Mouse (Mus musculus): ENCODE results near the gene Pipox. TPM values are rescaled to one million over a fixed set of nuclear protein-coding genes. Genes with fewer than 3 reads are reported as not detected.

Gene Pipox
- polyA plus RNA-seq, 1 experiment from 2014 or later: 5.5 TPM

DNA sequence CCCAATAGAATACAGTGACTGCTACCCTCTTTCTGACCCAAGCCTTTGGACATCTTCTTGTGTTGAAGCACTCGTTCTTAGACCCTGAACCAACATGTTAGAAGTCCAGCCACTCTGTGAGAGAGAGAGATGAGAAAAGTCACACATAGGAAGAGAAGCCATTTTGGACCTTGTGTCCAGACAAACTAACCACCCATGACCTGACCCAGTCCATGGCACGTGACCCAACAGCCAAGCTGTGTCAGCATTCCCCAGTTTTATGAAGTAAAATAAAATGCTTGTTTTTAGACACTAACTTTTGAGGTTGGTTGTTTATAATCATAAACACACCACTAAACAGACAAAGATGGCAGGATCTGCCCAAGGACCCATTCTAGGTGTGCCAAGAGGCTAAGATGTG, 1.1 kb upstream of the Pipox start:
- peaks cover 70% of the 10 kb centered on the region for H3K4me1 ChIP-seq
- peaks cover 5% of the 10 kb centered on the region; the same call in 1 of the 2 replicates for H3K27me3 ChIP-seq (replicated peaks)
- no peak for ATAC-seq (ENCODE audit: low FRiP score)
- H3K27ac ChIP-seq (replicated peaks): peak overlapping the region; percentile 76; the same call in 1 of the 2 replicates
- WGBS: 77% methylated on average over 2 of the region's 2 CpGs
- no peak overlapping the region for H3K4me3 ChIP-seq (replicated peaks)
- no peaks in the 10 kb centered on the region for H3K9me3 ChIP-seq (replicated peaks)
- H3K36me3 ChIP-seq: no peaks in the 10 kb centered on the region
- H3K4me2 ChIP-seq: no peak overlapping the region
- H3K9ac ChIP-seq (replicated peaks): no peak overlapping the region

DNA sequence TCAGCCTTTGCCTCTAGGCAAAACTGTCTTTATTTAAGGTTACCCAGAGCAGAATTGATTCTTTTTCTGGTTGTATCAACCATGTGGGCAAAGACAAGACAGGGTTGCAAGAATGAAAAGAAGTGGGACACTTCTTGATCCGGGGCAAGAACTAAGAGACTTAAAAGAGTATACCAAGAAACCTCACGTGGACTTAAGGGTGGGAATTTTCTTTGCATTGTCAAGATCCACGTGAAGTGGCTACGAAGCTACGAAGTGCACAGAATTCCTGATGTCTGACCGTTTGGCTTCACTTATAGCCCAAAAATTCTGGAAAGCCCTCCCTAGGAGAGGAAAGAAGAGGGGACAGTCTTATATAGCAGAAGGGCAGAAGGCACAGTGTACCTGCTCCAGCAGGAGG, 613 bp downstream of the Pipox start:
- Histone ChIP-seq H3K9ac (replicated peaks) (no peak overlapping the region), H3K4me1 (peaks cover 70% of the 10 kb centered on the region), H3K4me3 (replicated peaks) (no peak overlapping the region)

DNA sequence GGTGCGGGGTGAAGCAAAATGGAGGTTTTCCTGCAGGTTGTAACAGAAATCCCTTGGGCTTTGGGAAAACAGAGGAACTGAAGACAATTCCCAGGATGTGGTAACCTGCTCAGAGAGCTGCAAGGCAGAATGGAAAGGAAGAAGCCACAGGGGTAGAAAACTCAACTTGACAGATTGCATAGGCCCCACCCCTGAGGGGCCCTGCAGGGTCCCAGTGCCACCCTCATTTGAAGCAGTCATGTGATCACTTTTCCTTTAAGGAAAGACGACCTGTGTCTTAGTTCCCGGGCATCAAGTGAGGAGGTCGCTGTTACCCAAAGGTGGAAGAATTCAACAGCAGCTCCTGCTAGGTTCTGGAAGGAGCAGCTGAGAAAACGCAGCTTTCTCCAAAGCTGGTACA, 1.0 kb downstream of the Pipox start:
- H3K27me3 ChIP-seq (replicated peaks): no peaks in the 10 kb centered on the region
- H3K27ac ChIP-seq (replicated peaks): peak overlapping the region; percentile 76
- peak overlapping the region; percentile 28 for H3K4me2 ChIP-seq
- H3K4me3 ChIP-seq (replicated peaks): no peak overlapping the region
- H3K36me3 ChIP-seq: no peaks in the 10 kb centered on the region
- WGBS: 12% methylated on average over 5 of the region's 5 CpGs
- H3K9ac ChIP-seq (replicated peaks): no peak overlapping the region
- no peak for ATAC-seq (ENCODE audit: low FRiP score)
- H3K9me3 ChIP-seq (replicated peaks): no peaks in the 10 kb centered on the region
- peaks cover 73% of the 10 kb centered on the region for H3K4me1 ChIP-seq

More for the DNA sequence above, 613 bp downstream of the Pipox start:
- Histone ChIP-seq H3K27ac (replicated peaks) (peak overlapping the region; percentile 76), H3K4me2 (peak overlapping the region; percentile 28), H3K36me3 (no peaks in the 10 kb centered on the region), H3K9me3 (replicated peaks) (no peaks in the 10 kb centered on the region), H3K27me3 (replicated peaks) (0 out of 2 replicates have a peak, but pooled peaks cover under 1% of the 10 kb centered on the region)
- whole genome bisulfite sequencing: 34% methylated on average over 6 of the region's 6 CpGs
- ATAC-seq (ENCODE audit: low FRiP score): no peak

DNA sequence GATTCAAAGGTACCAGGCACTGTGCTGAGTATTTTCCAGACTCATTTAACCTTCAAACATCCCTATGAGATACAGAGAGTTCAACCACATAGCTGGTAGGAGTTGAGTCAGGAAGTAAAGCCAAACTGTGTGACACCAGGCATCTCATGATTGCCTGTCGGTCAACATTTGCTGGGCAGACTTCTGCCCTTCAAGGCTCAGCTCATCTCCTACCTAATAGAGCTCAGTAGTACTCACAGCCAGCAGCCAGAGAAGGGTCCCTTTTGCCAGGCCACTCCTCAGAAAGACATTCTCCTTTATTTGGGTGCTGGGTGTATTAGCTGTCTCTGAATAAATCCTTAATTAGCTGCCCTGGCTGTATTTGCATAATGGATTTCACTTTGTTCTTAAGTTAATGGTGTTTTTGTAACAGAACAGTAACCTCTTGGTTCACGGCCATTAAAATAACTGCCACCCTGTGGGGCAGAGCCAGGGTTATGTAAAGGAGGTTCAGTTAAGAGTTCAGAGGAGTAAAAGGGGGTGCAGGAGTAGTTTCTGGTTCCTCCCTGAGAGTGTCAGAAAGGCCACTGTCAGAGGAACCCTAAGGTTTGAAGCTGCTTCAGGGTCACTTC, 3.1 kb downstream of the Pipox start:
- 37% methylated on average over 2 of the region's 2 CpGs for WGBS
- peaks cover 73% of the 10 kb centered on the region for H3K4me1 ChIP-seq
- no peaks in the 10 kb centered on the region for H3K36me3 ChIP-seq
- ATAC-seq (ENCODE audit: low FRiP score): no peak
- no peak overlapping the region for H3K4me3 ChIP-seq (replicated peaks)
- H3K27me3 ChIP-seq (replicated peaks): no peaks in the 10 kb centered on the region
- no peaks in the 10 kb centered on the region for H3K9me3 ChIP-seq (replicated peaks)
- peak overlapping the region; percentile 39; the same call in 1 of the 2 replicates for H3K27ac ChIP-seq (replicated peaks)
- no peak overlapping the region for H3K4me2 ChIP-seq
- H3K9ac ChIP-seq (replicated peaks): no peak overlapping the region

DNA sequence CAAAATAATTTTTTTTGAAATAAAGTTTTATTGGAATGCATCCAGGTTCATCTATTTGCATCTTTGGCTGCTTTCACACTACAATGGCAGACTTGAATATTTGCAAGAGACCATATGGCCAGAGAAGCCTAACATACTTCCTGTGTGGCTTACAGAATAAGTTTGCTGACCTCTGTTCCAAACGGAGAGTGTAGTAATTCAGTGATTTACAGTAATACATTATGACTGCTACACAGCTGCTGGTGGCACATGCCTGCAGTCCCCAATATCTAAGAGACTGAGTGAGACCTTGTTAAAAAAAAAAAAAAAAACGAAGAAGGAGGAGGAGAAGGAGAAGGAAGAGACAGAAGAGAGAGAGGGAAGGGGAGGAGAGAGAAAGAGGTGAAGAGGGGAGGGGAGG, 4.4 kb downstream of the Pipox start:
- H3K4me1 ChIP-seq: peaks cover 75% of the 10 kb centered on the region
- WGBS: 30% methylated on average over 2 of the region's 2 CpGs
- H3K9me3 ChIP-seq (replicated peaks): no peaks in the 10 kb centered on the region
- H3K4me2 ChIP-seq: no peak overlapping the region
- no peaks in the 10 kb centered on the region for H3K27me3 ChIP-seq (replicated peaks)
- no peak overlapping the region for H3K9ac ChIP-seq (replicated peaks)
- no peaks in the 10 kb centered on the region for H3K36me3 ChIP-seq
- no peak for ATAC-seq (ENCODE audit: low FRiP score)
- H3K27ac ChIP-seq (replicated peaks): no peak overlapping the region
- no peak overlapping the region for H3K4me3 ChIP-seq (replicated peaks)

DNA sequence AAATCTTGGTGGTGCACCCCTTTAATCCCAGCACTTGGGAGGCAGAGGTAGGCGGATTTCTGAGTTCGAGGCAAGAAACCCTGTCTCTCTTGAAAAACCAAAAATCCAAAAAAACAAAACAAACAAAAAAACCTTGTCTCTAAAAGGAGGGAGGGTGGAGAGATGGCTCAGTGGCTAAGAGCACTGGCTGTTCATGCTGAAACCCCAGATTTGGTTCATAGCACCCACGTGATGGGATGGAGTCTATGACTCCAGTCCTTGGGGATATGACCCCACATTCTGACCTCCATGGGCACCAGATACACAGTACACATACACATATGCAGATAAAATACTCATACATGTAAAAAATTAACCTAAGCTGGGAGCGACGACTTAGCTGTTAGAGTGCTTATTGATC, 5.0 kb downstream of the Pipox start:
- Histone ChIP-seq H3K36me3 (no peaks in the 10 kb centered on the region), H3K9me3 (replicated peaks) (no peaks in the 10 kb centered on the region), H3K4me3 (replicated peaks) (no peak overlapping the region), H3K4me1 (peaks cover 71% of the 10 kb centered on the region), H3K9ac (replicated peaks) (no peak overlapping the region), H3K4me2 (no peak overlapping the region), H3K27me3 (replicated peaks) (no peaks in the 10 kb centered on the region), H3K27ac (replicated peaks) (0 out of 2 replicates have a peak overlapping the region, but pooled peaks have one; percentile 75)
- no peak for ATAC-seq (ENCODE audit: low FRiP score)
- 90% methylated on average over 5 of the region's 5 CpGs for WGBS

DNA sequence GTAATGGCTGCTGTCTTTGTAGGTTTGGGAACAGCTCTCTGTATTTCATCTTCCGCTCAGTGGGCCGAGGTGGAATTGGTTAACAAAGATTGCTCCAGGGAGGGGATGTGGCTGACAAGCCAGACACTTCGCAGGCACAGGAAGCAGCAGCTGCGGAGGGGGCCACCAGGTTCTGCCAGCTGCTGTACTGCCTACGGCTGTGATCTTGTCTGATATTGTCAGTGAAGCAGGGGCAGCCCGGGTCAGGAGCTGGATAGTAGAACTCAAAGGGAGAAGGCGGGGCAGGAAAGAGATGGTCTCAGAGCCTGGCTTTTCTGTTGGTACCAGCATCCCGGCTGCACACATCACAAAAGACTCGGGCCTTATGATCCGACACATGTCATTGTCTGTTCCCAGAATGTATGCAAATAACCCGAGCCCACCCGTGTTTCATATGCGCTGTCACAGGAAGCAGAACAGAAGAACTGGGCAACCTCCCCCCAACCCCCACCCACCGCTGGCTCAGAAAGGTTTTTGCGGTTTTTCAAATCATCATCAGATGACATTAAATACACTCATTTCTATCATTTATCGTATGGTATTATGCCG, 6.4 kb downstream of the Pipox start:
- H3K4me1 ChIP-seq: peaks cover 59% of the 10 kb centered on the region
- H3K4me2 ChIP-seq: peak overlapping the region; percentile 29; the same call in 1 of the 2 replicates

DNA sequence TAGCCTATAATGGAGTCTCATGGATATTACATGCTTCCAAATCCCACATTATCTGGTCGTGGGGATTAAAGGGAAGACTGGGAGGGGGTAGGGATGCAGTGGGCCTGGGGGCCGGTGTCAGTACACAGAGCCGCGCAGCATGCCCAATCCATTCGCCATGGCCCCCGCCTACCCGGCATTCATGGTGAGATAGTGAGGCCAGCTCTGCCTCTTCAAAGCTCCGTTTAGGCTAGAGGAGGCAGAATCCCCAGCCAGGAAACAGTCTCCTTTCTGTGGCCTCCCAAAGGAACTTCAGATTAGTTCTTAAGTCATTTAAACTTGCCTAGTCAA, 8.7 kb downstream of the Pipox start:
- ATAC-seq (ENCODE audit: low FRiP score): no peak
- Histone ChIP-seq H3K9me3 (replicated peaks) (no peaks in the 10 kb centered on the region), H3K27me3 (replicated peaks) (no peaks in the 10 kb centered on the region; the same call in 1 of the 2 replicates), H3K4me2 (no peak overlapping the region), H3K36me3 (no peaks in the 10 kb centered on the region), H3K4me1 (peaks cover 61% of the 10 kb centered on the region), H3K4me3 (replicated peaks) (no peak overlapping the region), H3K9ac (replicated peaks) (no peak overlapping the region), H3K27ac (replicated peaks) (peak overlapping the region; percentile 49)
- 16% methylated on average over 8 of the region's 8 CpGs for WGBS

More for the DNA sequence above, 6.4 kb downstream of the Pipox start:
- Histone ChIP-seq H3K9me3 (replicated peaks) (no peaks in the 10 kb centered on the region), H3K27me3 (replicated peaks) (no peaks in the 10 kb centered on the region; the same call in 1 of the 2 replicates), H3K36me3 (no peaks in the 10 kb centered on the region), H3K4me3 (replicated peaks) (no peak overlapping the region), H3K27ac (replicated peaks) (peak overlapping the region; percentile 75), H3K9ac (replicated peaks) (peak overlapping the region; percentile 23)
- ATAC-seq (ENCODE audit: low FRiP score): 0 out of 2 replicates have a peak, but pooled peaks have one; percentile 26
- 12% methylated on average over 17 of the region's 17 CpGs for WGBS

DNA sequence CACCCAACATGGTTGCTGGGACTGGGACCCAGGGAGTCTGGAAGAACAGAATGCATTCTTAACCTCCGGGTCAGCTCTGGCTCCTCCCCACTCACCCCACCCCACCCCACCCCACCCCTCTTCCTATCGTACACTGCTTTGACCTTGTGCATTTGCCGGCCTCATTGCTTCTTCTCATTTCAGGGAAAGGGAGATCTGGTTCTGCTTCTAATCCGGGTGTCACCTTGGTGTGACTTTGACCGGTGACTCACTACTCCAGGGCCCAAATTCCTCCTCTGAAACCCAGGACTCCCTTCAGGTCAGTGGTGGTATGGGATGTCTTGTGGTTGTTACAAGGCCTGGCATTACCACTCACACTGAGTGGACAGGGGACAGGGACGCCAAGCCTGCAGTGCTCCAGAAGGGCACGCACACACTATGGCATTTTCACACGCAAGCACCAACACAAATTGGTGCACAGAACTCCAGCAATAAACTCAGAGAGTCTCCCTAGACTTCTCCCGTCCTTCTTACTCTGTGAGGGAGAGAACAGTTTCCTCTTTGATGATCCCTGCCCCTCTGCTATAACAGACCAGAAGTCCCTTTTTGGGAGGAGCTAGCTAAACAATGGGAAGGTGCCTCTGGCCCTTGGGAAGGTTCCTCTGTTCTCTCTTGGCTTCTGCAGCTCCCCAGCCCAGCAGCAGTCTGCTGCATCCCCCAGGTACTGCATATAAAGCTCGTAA, 9.2 kb downstream of the Pipox start:
- H3K4me1 ChIP-seq: peaks cover 64% of the 10 kb centered on the region
- no peak for ATAC-seq (ENCODE audit: low FRiP score)
- H3K4me2 ChIP-seq: no peak overlapping the region
- H3K9ac ChIP-seq (replicated peaks): no peak overlapping the region
- H3K36me3 ChIP-seq: no peaks in the 10 kb centered on the region
- 29% methylated on average over 10 of the region's 10 CpGs for WGBS
- peak overlapping the region; percentile 49 for H3K27ac ChIP-seq (replicated peaks)
- H3K4me3 ChIP-seq (replicated peaks): no peak overlapping the region
- H3K9me3 ChIP-seq (replicated peaks): no peaks in the 10 kb centered on the region
- no peaks in the 10 kb centered on the region; the same call in 1 of the 2 replicates for H3K27me3 ChIP-seq (replicated peaks)

DNA sequence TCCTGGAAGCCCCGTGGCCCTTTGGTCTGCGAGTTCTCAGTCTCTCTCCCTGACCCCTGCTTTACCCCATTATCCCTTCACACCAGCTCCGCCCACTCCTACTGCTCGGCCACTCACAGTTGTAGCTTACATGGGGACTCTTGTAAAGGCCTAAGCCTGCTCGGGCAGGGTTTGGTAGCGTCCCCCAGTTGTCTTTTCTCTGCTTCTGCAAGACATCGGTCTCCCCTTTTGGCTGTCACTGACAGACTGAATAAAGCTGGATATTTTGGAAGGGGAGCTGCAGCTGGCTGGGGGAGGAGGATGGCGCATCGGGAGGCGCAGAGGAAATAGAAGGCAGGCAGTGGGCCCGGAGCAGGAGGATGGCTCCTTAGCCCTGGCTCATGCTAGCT, 17.1 kb downstream of the Pipox start:
- no peaks in the 10 kb centered on the region for H3K36me3 ChIP-seq
- no peak overlapping the region for H3K4me3 ChIP-seq (replicated peaks)
- H3K9me3 ChIP-seq (replicated peaks): no peaks in the 10 kb centered on the region
- no peaks in the 10 kb centered on the region for H3K27me3 ChIP-seq (replicated peaks)
- WGBS: 43% methylated on average over 11 of the region's 11 CpGs
- no peak overlapping the region for H3K9ac ChIP-seq (replicated peaks)
- H3K4me2 ChIP-seq: no peak overlapping the region
- no peak for ATAC-seq (ENCODE audit: low FRiP score)
- H3K4me1 ChIP-seq: peaks cover 61% of the 10 kb centered on the region
- H3K27ac ChIP-seq (replicated peaks): 0 out of 2 replicates have a peak overlapping the region, but pooled peaks have one; percentile 6

DNA sequence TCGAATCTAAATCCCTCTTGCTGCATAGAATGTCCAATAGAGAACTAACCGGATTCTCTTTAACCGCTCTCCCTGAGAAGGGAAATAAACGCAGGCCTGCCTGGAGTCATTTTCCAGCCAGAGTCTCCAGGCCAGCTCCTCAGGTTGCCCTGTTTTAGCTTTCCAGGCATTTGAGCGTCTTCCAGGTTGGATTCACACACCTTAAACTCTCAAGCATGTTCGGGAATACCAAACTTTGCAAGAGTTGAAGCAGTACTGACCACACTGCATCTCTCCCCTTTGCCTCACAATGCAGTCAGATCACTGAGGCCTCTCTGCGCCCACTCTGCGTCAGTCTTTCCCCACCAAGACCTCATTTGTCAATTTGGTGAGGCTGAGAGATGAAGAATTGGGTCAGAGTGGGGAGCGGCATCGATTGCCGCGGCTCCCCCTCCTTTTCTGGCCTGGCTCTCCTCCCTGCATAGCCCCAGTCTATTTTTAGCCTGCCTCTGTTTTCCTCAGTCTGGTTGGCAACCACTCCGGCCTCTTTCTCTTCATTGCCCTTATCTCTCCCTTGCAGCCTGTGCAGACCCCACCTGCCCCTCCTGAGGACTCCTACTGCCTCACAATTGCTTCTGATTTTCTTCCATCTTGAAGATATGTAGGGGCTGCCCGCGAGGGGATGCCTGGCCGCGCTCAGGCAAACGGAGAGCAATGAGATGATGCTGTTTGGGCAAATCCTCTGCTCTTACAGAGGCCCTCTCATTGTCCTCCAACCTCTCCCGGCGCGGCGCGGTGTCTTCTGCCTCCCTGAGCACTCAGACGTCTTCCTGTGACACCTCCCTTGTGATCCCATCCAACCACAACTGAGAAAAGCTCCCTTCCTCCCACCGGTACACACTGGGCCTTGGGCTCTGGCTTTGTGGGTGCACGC, 17.8 kb downstream of the Pipox start:
- Histone ChIP-seq H3K9me3 (replicated peaks) (no peaks in the 10 kb centered on the region), H3K4me3 (replicated peaks) (no peak overlapping the region), H3K9ac (replicated peaks) (no peak overlapping the region), H3K36me3 (no peaks in the 10 kb centered on the region), H3K4me1 (peaks cover 61% of the 10 kb centered on the region), H3K27me3 (replicated peaks) (no peaks in the 10 kb centered on the region), H3K27ac (replicated peaks) (peak overlapping the region; percentile 6), H3K4me2 (no peak overlapping the region)
- ATAC-seq (ENCODE audit: low FRiP score): no peak
- 54% methylated on average over 26 of the region's 26 CpGs for whole genome bisulfite sequencing
